Mouse (Mus musculus): ENCODE data around the gene Smarcd1. TPM values are rescaled to one million over a fixed set of nuclear protein-coding genes. Genes with fewer than 3 reads are reported as not detected.
"Not testable (repeated sequence)": the region's sequence is repeated elsewhere in the genome, so short reads cannot be mapped to it uniquely, and the experiment has no call there.

Smarcd1 gene
- polyA plus RNA-seq, 1 experiment from 2014 or later = 10.9 TPM

DNA sequence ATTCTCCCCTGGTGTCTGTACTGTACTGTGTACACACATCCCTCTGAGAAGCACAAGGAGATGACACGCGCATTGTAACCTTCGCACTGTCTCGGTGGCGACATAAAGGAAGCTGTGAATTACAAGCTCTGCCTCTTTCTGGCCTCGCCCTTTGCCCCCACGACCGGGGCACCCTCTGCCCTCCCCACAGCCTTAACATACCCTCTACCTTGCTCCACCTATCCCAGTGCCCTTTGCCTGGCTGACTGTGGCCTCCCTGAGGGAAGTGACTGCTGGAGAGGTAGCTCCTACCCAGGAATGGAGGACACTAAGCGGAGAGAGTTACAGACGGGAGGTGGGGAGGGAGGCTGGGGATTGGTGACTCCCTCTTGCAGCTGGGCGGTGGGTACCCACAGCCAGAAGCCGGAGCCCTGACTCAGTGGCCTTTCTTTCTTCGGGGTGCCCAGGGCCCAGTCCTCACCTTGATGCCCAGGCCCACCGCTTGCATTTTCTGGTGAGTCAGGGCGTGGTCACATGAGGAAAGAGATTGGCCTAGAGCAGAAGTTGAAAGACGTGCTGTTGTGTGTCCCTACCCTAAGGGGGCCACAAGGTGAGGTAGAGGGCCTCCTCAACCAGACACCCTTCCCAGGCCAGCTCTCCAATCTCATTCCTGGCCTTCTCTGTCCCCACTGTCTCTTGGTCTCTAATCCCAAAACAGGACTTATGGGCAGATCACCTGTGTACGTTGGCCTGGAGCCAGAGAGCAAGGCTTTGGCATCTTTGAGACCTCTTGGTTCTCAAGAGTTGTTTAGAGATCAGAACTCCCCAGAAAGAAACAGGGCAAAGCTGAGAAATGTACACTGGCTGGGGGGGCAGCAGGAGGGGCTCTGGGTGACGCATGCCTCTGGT is 1.5 kb upstream of the Smarcd1 start:
- no peaks in the 10 kb centered on the region for H3K4me1 ChIP-seq (replicated peaks; ENCODE audit: control insufficient read depth, insufficient read depth)
- 80% methylated on average over 18 of the region's 18 CpGs for WGBS
- no peak for TF ChIP-seq CTCF (IDR thresholded peaks at IDR 0.05; ENCODE audit: low read depth)
- no peak for TF ChIP-seq EP300 (optimal IDR thresholded peaks at IDR 0.05)
- no peak overlapping the region for H3K9ac ChIP-seq (ENCODE audit: low read length)
- no peak overlapping the region for H3K27ac ChIP-seq (replicated peaks)
- H3K36me3 ChIP-seq (ENCODE audit: control insufficient read depth, insufficient read depth, low read length) = no peaks in the 10 kb centered on the region
- no peak overlapping the region for H3K4me2 ChIP-seq (replicated peaks; ENCODE audit: low read depth)
- no peaks in the 10 kb centered on the region for H3K9me3 ChIP-seq (ENCODE audit: control insufficient read depth, low read length)
- no peak overlapping the region for H3K4me3 ChIP-seq (ENCODE audit: low read depth, low read length)
- no peaks in the 10 kb centered on the region for H3K27me3 ChIP-seq (ENCODE audit: control insufficient read depth, insufficient read depth, low read length)
- DNase-seq (ENCODE audit: low spot score) (no peak), ATAC-seq (ENCODE audit: low FRiP score, low TSS enrichment) (no peak)

DNA sequence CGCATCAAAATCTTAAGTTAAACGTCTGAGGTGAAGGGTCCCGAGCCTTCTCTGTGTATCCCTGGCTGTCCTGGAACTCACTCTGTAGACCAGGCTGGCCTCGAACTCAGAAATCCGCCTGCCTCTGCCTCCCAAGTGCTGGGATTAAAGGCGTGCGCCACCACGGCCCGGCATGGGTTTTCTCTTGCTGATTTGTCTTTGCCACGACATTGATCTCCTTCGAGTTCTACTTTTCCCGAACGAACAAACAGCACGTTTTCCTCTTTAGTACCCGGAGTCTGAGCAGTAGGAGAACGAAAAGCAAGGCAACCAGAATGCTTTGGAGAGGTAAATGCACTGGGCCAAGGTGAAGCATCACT is 310 bp upstream of the Smarcd1 start:
- not testable (repeated sequence) for H3K9me3 ChIP-seq (ENCODE audit: control insufficient read depth, low read length); DNase-seq (ENCODE audit: low spot score); ATAC-seq (ENCODE audit: low FRiP score, low TSS enrichment); H3K4me1 ChIP-seq (replicated peaks; ENCODE audit: control insufficient read depth, insufficient read depth); H3K27me3 ChIP-seq (ENCODE audit: control insufficient read depth, insufficient read depth, low read length); H3K36me3 ChIP-seq (ENCODE audit: control insufficient read depth, insufficient read depth, low read length)
- Histone ChIP-seq H3K4me2 (replicated peaks; ENCODE audit: low read depth) (peak overlapping the region; percentile 51), H3K27ac (replicated peaks) (peak overlapping the region; percentile 97), H3K4me3 (ENCODE audit: low read depth, low read length) (peak overlapping the region; percentile 82), H3K9ac (ENCODE audit: low read length) (peak overlapping the region; percentile 91)
- 40% methylated on average over 16 of the region's 16 CpGs for WGBS

DNA sequence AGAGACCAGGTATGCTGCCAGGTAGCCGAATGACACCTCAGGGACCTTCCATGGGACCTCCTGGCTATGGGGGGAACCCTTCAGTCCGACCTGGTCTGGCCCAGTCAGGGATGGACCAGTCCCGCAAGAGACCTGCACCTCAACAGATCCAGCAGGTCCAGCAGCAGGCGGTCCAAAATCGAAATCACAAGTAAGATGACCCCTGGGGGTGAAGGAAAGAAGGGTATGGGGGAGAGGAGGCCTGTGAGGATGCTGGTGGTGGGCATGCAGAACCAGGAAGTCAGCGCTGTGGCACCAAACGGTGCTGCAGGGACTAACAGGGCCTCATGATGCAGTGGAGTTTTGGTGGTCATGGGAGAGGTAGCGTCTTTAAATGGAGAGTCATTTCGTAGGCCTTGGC is 1.2 kb downstream of the Smarcd1 start:
- H3K4me1 ChIP-seq (replicated peaks; ENCODE audit: control insufficient read depth, insufficient read depth) = no peaks in the 10 kb centered on the region
- peak overlapping the region; percentile 91 for H3K9ac ChIP-seq (ENCODE audit: low read length)
- peak overlapping the region; percentile 51 for H3K4me2 ChIP-seq (replicated peaks; ENCODE audit: low read depth)
- WGBS = 59% methylated on average over 9 of the region's 9 CpGs
- ATAC-seq (ENCODE audit: low FRiP score, low TSS enrichment) (no peak), DNase-seq (ENCODE audit: low spot score) (no peak)
- TF ChIP-seq CTCF (IDR thresholded peaks at IDR 0.05; ENCODE audit: low read depth) (no peak), EP300 (optimal IDR thresholded peaks at IDR 0.05) (no peak)
- peaks cover 12% of the 10 kb centered on the region; the same call in 1 of the 2 replicates for H3K36me3 ChIP-seq (ENCODE audit: control insufficient read depth, insufficient read depth, low read length)
- H3K4me3 ChIP-seq (ENCODE audit: low read depth, low read length) = peak overlapping the region; percentile 82
- H3K27me3 ChIP-seq (ENCODE audit: control insufficient read depth, insufficient read depth, low read length) = no peaks in the 10 kb centered on the region
- no peak overlapping the region; the same call in 1 of the 2 replicates for H3K27ac ChIP-seq (replicated peaks)
- H3K9me3 ChIP-seq (ENCODE audit: control insufficient read depth, low read length) = no peaks in the 10 kb centered on the region

- Histone ChIP-seq H3K4me2 (replicated peaks; ENCODE audit: low read depth) (no peak overlapping the region; the same call in 1 of the 2 replicates), H3K27me3 (ENCODE audit: control insufficient read depth, insufficient read depth, low read length) (no peaks in the 10 kb centered on the region), H3K4me1 (replicated peaks; ENCODE audit: control insufficient read depth, insufficient read depth) (no peaks in the 10 kb centered on the region), H3K9ac (ENCODE audit: low read length) (no peak overlapping the region), H3K4me3 (ENCODE audit: low read depth, low read length) (no peak overlapping the region), H3K9me3 (ENCODE audit: control insufficient read depth, low read length) (no peaks in the 10 kb centered on the region), H3K36me3 (ENCODE audit: control insufficient read depth, insufficient read depth, low read length) (peaks cover 14% of the 10 kb centered on the region; the same call in 1 of the 2 replicates), H3K27ac (replicated peaks) (no peak overlapping the region)
- DNase-seq (ENCODE audit: low spot score) = no peak
- TF ChIP-seq CTCF (IDR thresholded peaks at IDR 0.05; ENCODE audit: low read depth) = no peak
- no peak for TF ChIP-seq EP300 (optimal IDR thresholded peaks at IDR 0.05)
- 79% methylated on average over 5 of the region's 5 CpGs for WGBS
- no peak for ATAC-seq (ENCODE audit: low FRiP score, low TSS enrichment)
These were observed 1.7 kb downstream of the Smarcd1 start for GRCm38 (mm10) chr15:99703676-99704040.

DNA sequence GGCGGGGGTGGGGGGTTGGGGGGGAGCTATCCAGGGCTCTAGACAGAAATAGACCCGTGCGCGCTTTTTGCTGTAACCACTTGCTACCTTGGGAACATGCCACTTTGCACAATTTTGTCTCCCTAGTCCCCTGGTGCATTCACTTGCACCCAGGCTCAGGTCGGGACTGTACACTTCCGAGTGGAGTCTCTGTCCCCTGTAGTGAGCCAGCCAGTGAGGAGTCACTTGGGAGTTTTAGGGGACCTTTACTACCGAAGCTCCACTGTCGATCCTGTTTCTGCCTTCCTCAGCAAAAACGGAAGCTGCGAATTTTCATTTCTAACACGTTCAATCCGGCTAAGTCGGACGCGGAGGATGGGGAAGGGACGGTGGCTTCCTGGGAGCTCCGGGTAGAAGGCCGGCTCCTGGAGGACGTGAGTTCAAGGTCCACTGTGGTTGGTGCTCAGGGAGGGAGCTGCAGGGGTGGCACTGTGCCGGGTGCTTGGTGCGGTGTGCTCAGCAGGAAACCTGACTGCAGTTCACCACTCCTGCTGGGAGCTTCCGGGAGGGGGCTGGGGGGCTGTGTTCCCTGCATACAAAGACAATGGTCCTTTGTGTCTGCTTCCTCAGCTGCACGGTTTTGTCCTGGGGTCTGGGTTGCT is 2.2 kb downstream of the Smarcd1 start:
- Histone ChIP-seq H3K27me3 (ENCODE audit: control insufficient read depth, insufficient read depth, low read length) (no peaks in the 10 kb centered on the region), H3K4me1 (replicated peaks; ENCODE audit: control insufficient read depth, insufficient read depth) (no peaks in the 10 kb centered on the region), H3K27ac (replicated peaks) (0 out of 2 replicates have a peak overlapping the region, but pooled peaks have one; percentile 13), H3K4me2 (replicated peaks; ENCODE audit: low read depth) (no peak overlapping the region; the same call in 1 of the 2 replicates), H3K4me3 (ENCODE audit: low read depth, low read length) (no peak overlapping the region), H3K9me3 (ENCODE audit: control insufficient read depth, low read length) (no peaks in the 10 kb centered on the region), H3K9ac (ENCODE audit: low read length) (no peak overlapping the region), H3K36me3 (ENCODE audit: control insufficient read depth, insufficient read depth, low read length) (peaks cover 17% of the 10 kb centered on the region)
- no peak for DNase-seq (ENCODE audit: low spot score)
- WGBS = 55% methylated on average over 23 of the region's 23 CpGs
- ATAC-seq (ENCODE audit: low FRiP score, low TSS enrichment) = no peak
- TF ChIP-seq EP300 (optimal IDR thresholded peaks at IDR 0.05) (no peak), CTCF (IDR thresholded peaks at IDR 0.05; ENCODE audit: low read depth) (no peak)

DNA sequence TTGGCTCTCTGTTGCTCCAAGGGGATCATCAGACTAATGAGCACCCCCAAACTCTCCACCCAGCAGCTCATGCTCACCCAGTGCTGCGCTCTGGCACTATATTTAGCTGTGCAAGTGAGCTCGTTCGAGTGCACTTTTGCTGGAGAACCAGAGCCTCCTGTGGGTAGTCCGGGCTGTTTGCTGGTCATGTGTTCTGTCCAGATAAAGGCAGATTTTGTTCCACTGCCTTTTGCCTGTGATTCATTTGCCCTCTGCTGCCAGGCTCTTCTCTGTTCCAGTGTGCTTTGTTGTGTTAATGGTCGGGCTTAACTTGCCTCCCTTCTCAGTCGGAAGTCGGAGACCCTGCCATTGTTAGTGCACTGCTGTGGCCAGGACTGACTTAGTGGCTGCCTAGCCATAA is 3.0 kb downstream of the Smarcd1 start:
- no peak overlapping the region for H3K4me2 ChIP-seq (replicated peaks; ENCODE audit: low read depth)
- 82% methylated on average over 7 of the region's 7 CpGs for WGBS
- ATAC-seq (ENCODE audit: low FRiP score, low TSS enrichment) (no peak), DNase-seq (ENCODE audit: low spot score) (no peak)
- no peak for TF ChIP-seq EP300 (optimal IDR thresholded peaks at IDR 0.05)
- peaks cover 23% of the 10 kb centered on the region for H3K36me3 ChIP-seq (ENCODE audit: control insufficient read depth, insufficient read depth, low read length)
- 0 out of 2 replicates have a peak overlapping the region, but pooled peaks have one; percentile 13 for H3K27ac ChIP-seq (replicated peaks)
- no peaks in the 10 kb centered on the region for H3K9me3 ChIP-seq (ENCODE audit: control insufficient read depth, low read length)
- H3K27me3 ChIP-seq (ENCODE audit: control insufficient read depth, insufficient read depth, low read length) = no peaks in the 10 kb centered on the region
- no peak overlapping the region for H3K9ac ChIP-seq (ENCODE audit: low read length)
- H3K4me1 ChIP-seq (replicated peaks; ENCODE audit: control insufficient read depth, insufficient read depth) = no peaks in the 10 kb centered on the region
- H3K4me3 ChIP-seq (ENCODE audit: low read depth, low read length) = no peak overlapping the region
